Mouse (Mus musculus): Measurements from ENCODE around the gene Prr23a2. TPM values are rescaled to one million over a fixed set of nuclear protein-coding genes. Genes with fewer than 3 reads are reported as not detected.

Gene Prr23a2
- total RNA-seq (2021), result not detected in 2 replicates
- long read RNA-seq, experiment 1, result 0 reads
- long read RNA-seq, experiment 2, result 0 reads

GRCm38 (mm10) chr9:98856210-98856609, at the start of gene Prr23a2:
Gene Prr23a2 (plus strand): TSS chr9:98856494.
- DNase-seq, result no peak

GRCm38 (mm10) chr9:98807631-98808030, 48.7 kb upstream of the Prr23a2 start:
- DNase-seq, result no peak

GRCm38 (mm10) chr9:98809526-98809925, 46.8 kb upstream of the Prr23a2 start:
- peak; percentile 52 for DNase-seq

- DNase-seq, result no peak
These were observed 40.2 kb upstream of the Prr23a2 start for GRCm38 (mm10) chr9:98816066-98816465.

- peak; percentile 29 for DNase-seq
These were observed 38.7 kb upstream of the Prr23a2 start for GRCm38 (mm10) chr9:98817592-98817991.

- no peak for DNase-seq
These were observed 37.3 kb upstream of the Prr23a2 start for GRCm38 (mm10) chr9:98818971-98819370.

GRCm38 (mm10) chr9:98819481-98819880, 36.8 kb upstream of the Prr23a2 start:
- no peak for DNase-seq

GRCm38 (mm10) chr9:98820461-98820860, 35.8 kb upstream of the Prr23a2 start:
- DNase-seq, result no peak

- no peak for DNase-seq
These were observed 35.2 kb upstream of the Prr23a2 start for GRCm38 (mm10) chr9:98821067-98821466.

GRCm38 (mm10) chr9:98823805-98824204, 32.5 kb upstream of the Prr23a2 start:
- no peak for DNase-seq

- DNase-seq, result no peak
These were observed 26.8 kb upstream of the Prr23a2 start for GRCm38 (mm10) chr9:98829508-98829907.

- DNase-seq, result no peak
These were observed 18.7 kb upstream of the Prr23a2 start for GRCm38 (mm10) chr9:98837537-98838074.

- DNase-seq, result no peak
These were observed 14.2 kb upstream of the Prr23a2 start, which contains the start of gene Prr23a1 for GRCm38 (mm10) chr9:98842117-98842516. Gene Prr23a1 (plus strand): TSS chr9:98842503.

- peak; percentile 8 for DNase-seq
These were observed 7.2 kb downstream of the Prr23a2 start for GRCm38 (mm10) chr9:98863463-98863862.

GRCm38 (mm10) chr9:98864571-98864970, 8.3 kb downstream of the Prr23a2 start, which contains the start of gene Prr23a3:
Gene Prr23a3 (plus strand): TSS chr9:98864767.
- DNase-seq, result no peak

- no peak for DNase-seq
These were observed 45.2 kb downstream of the Prr23a2 start for GRCm38 (mm10) chr9:98901486-98901885.

GRCm38 (mm10) chr9:98902819-98903218, 46.5 kb downstream of the Prr23a2 start, which contains the start of gene 7420426K07Rik:
Gene 7420426K07Rik (plus strand): TSS chr9:98903119.
- no peak for DNase-seq

Other genes starting within 250 kb of the Prr23a2 start
- gene Prr23a1, start 14.0 kb upstream of the Prr23a2 start, total RNA-seq (2021), result not detected in 2 replicates
- gene Prr23a3, start 8.3 kb downstream of the Prr23a2 start, total RNA-seq (2021), result not detected in 2 replicates
- gene 7420426K07Rik, start 46.6 kb downstream of the Prr23a2 start, total RNA-seq (2021), result not detected in 2 replicates
- gene Foxl2, start 98.8 kb downstream of the Prr23a2 start, total RNA-seq (2021), result not detected in 2 replicates
- 27.8 and 31.9 TPM in 2 replicates for gene Faim, start 129.9 kb downstream of the Prr23a2 start, total RNA-seq (2021)
- not detected in 2 replicates for gene Gm1123, start 179.2 kb downstream of the Prr23a2 start, total RNA-seq (2021)

Data from adrenal gland, postnatal 14 days (tissue).